Comparison of ENCODE assay signal across 1 mouse cellular context in the genomic region with DNA sequence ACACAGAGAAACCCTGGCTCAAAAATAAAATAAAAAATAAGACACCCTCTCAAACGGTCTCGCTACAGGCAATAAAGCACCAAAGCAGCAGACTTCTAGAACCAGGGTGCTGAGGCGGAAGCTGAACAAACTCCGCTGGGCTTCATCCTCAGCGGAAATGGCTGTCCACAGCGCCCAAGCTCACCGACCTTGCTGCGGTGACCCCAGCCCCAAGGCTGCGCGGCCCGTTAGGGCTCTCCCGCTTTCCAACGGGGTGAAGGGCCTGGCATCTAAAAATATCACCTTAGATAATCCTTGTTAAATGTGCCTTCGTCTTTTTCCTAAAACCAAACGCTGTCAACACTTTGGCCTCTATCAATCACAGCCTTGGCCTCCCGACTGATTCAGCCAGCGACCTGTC.
A peak's percentile ranks its signal among the peaks of the same experiment; 100 is the strongest.
TF ChIP-seq lines count a peak whose summit lies in the region.

No protein-coding gene starts in this region.

TF ChIP-seq in MEL, 35 proteins besides CTCF, POLR2A, EP300 and RAD21:
- TF ChIP-seq MEF2A (IDR thresholded peaks at IDR 0.05; ENCODE audit: extremely low read depth, insufficient replicate concordance, low read depth, low read length, poor library complexity, severe bottlenecking) (no peak), TBP (IDR thresholded peaks at IDR 0.05; ENCODE audit: low read depth, low read length) (0 out of 2 replicates have a peak, but pooled peaks have one; percentile 1)
